Mouse (Mus musculus): Measurements from ENCODE around the gene Stip1. TPM values are rescaled to one million over a fixed set of nuclear protein-coding genes. Genes with fewer than 3 reads are reported as not detected.
"Not testable (repeated sequence)": the region's sequence is repeated elsewhere in the genome, so short reads cannot be mapped to it uniquely, and the experiment has no call there.

Gene Stip1
- polyA plus RNA-seq, 1 experiment from 2014 or later = 255 TPM

GRCm38 (mm10) chr19:7056248-7057087 is 16.7 kb upstream of the Stip1 start, which contains the start of gene Macrod1:
TSS of gene Macrod1 (plus strand) at chr19:7056810.
- ATAC-seq (ENCODE audit: insufficient read depth) = peak; percentile 73
- Histone ChIP-seq H3K36me3 (ENCODE audit: insufficient read depth) (no peaks in the 10 kb centered on the region), H3K4me3 (ENCODE audit: low read depth, low read length) (peak within 1 kb of the TSS; percentile 67), H3K27ac (ENCODE audit: low read depth) (peak within 1 kb of the TSS; percentile 24; the same call in 1 of the 2 replicates), H3K4me1 (ENCODE audit: insufficient read depth) (peaks cover 15% of the 10 kb centered on the region), H3K9ac (peak within 1 kb of the TSS; percentile 64), H3K4me2 (peak within 1 kb of the TSS; percentile 99), H3K9me3 (ENCODE audit: low read depth, low read length) (no peaks in the 10 kb centered on the region), H3K27me3 (ENCODE audit: insufficient read depth, low read length) (no peaks in the 10 kb centered on the region)
- peak; percentile 77 for DNase-seq
- WGBS = under 1% methylated on average over 68 of the region's 72 CpGs
- TF ChIP-seq CTCF (IDR thresholded peaks at IDR 0.05; ENCODE audit: low read depth) = no peak; the same call in 1 of the 2 replicates

- ATAC-seq (ENCODE audit: insufficient read depth) = no peak
- Histone ChIP-seq H3K36me3 (ENCODE audit: insufficient read depth) (no peaks in the 10 kb centered on the region), H3K4me1 (ENCODE audit: insufficient read depth) (peaks cover 15% of the 10 kb centered on the region), H3K9ac (no peak overlapping the region), H3K27ac (ENCODE audit: low read depth) (no peak overlapping the region), H3K27me3 (ENCODE audit: insufficient read depth, low read length) (no peaks in the 10 kb centered on the region), H3K4me3 (ENCODE audit: low read depth, low read length) (no peak overlapping the region), H3K4me2 (no peak overlapping the region), H3K9me3 (ENCODE audit: low read depth, low read length) (no peaks in the 10 kb centered on the region)
- DNase-seq = peak; percentile 58
- peak; percentile 17; the same call in 1 of the 2 replicates for TF ChIP-seq CTCF (IDR thresholded peaks at IDR 0.05; ENCODE audit: low read depth)
- 33% methylated on average over 3 of the region's 3 CpGs for WGBS
Measured at GRCm38 (mm10) chr19:7055173-7055572, 15.4 kb upstream of the Stip1 start.

GRCm38 (mm10) chr19:7054772-7055171 is 15.0 kb upstream of the Stip1 start:
- peak; percentile 85 for DNase-seq
- 45% methylated on average over 10 of the region's 10 CpGs for WGBS
- Histone ChIP-seq H3K9me3 (ENCODE audit: low read depth, low read length) (no peaks in the 10 kb centered on the region), H3K4me3 (ENCODE audit: low read depth, low read length) (no peak overlapping the region), H3K36me3 (ENCODE audit: insufficient read depth) (no peaks in the 10 kb centered on the region), H3K9ac (no peak overlapping the region), H3K4me2 (no peak overlapping the region), H3K4me1 (ENCODE audit: insufficient read depth) (peaks cover 15% of the 10 kb centered on the region), H3K27ac (ENCODE audit: low read depth) (no peak overlapping the region), H3K27me3 (ENCODE audit: insufficient read depth, low read length) (no peaks in the 10 kb centered on the region)
- TF ChIP-seq CTCF (IDR thresholded peaks at IDR 0.05; ENCODE audit: low read depth) = no peak
- ATAC-seq (ENCODE audit: insufficient read depth) = no peak

GRCm38 (mm10) chr19:7053382-7053781 is 13.6 kb upstream of the Stip1 start:
- not testable (repeated sequence) for H3K27me3 ChIP-seq (ENCODE audit: insufficient read depth, low read length); ATAC-seq (ENCODE audit: insufficient read depth)

GRCm38 (mm10) chr19:7044706-7045105 is 4.9 kb upstream of the Stip1 start:
- H3K9ac ChIP-seq = no peak overlapping the region
- H3K27ac ChIP-seq (ENCODE audit: low read depth) = no peak overlapping the region
- H3K27me3 ChIP-seq (ENCODE audit: insufficient read depth, low read length) = no peaks in the 10 kb centered on the region
- no peak for TF ChIP-seq CTCF (IDR thresholded peaks at IDR 0.05; ENCODE audit: low read depth)
- H3K4me3 ChIP-seq (ENCODE audit: low read depth, low read length) = no peak overlapping the region
- 57% methylated on average over 4 of the region's 4 CpGs for WGBS
- H3K4me1 ChIP-seq (ENCODE audit: insufficient read depth) = peaks cover 3% of the 10 kb centered on the region; the same call in 1 of the 2 replicates
- H3K9me3 ChIP-seq (ENCODE audit: low read depth, low read length) = no peaks in the 10 kb centered on the region
- no peaks in the 10 kb centered on the region for H3K36me3 ChIP-seq (ENCODE audit: insufficient read depth)
- DNase-seq (no peak), ATAC-seq (ENCODE audit: insufficient read depth) (no peak)
- no peak overlapping the region for H3K4me2 ChIP-seq

More at GRCm38 (mm10) chr19:7053382-7053781, 13.6 kb upstream of the Stip1 start:
- peaks cover 15% of the 10 kb centered on the region for H3K4me1 ChIP-seq (ENCODE audit: insufficient read depth)
- not testable (repeated sequence) for DNase-seq; H3K4me3 ChIP-seq (ENCODE audit: low read depth, low read length); H3K36me3 ChIP-seq (ENCODE audit: insufficient read depth); H3K27ac ChIP-seq (ENCODE audit: low read depth); H3K4me2 ChIP-seq; H3K9me3 ChIP-seq (ENCODE audit: low read depth, low read length); H3K9ac ChIP-seq
- WGBS = 82% methylated on average over 4 of the region's 4 CpGs

- Histone ChIP-seq H3K4me3 (ENCODE audit: low read depth, low read length) (no peak overlapping the region), H3K9me3 (ENCODE audit: low read depth, low read length) (no peaks in the 10 kb centered on the region), H3K4me2 (no peak overlapping the region), H3K27me3 (ENCODE audit: insufficient read depth, low read length) (no peaks in the 10 kb centered on the region), H3K4me1 (ENCODE audit: insufficient read depth) (peaks cover 3% of the 10 kb centered on the region; the same call in 1 of the 2 replicates), H3K36me3 (ENCODE audit: insufficient read depth) (no peaks in the 10 kb centered on the region), H3K27ac (ENCODE audit: low read depth) (no peak overlapping the region), H3K9ac (no peak overlapping the region)
- no peak for TF ChIP-seq CTCF (IDR thresholded peaks at IDR 0.05; ENCODE audit: low read depth)
- 63% methylated on average over 4 of the region's 4 CpGs for WGBS
- ATAC-seq (ENCODE audit: insufficient read depth) (no peak), DNase-seq (no peak)
Measured at GRCm38 (mm10) chr19:7044279-7044678, 4.5 kb upstream of the Stip1 start.

- H3K4me3 ChIP-seq (ENCODE audit: low read depth, low read length) = peak overlapping the region; percentile 55; the same call in 1 of the 2 replicates
- no peak for DNase-seq
- no peak overlapping the region for H3K9ac ChIP-seq
- H3K9me3 ChIP-seq (ENCODE audit: low read depth, low read length) = no peaks in the 10 kb centered on the region
- no peaks in the 10 kb centered on the region for H3K27me3 ChIP-seq (ENCODE audit: insufficient read depth, low read length)
- ATAC-seq (ENCODE audit: insufficient read depth) = no peak
- 92% methylated on average over 2 of the region's 2 CpGs for WGBS
- peak overlapping the region; percentile 84 for H3K4me2 ChIP-seq
- TF ChIP-seq CTCF (IDR thresholded peaks at IDR 0.05; ENCODE audit: low read depth) = no peak
- H3K27ac ChIP-seq (ENCODE audit: low read depth) = no peak overlapping the region; the same call in 1 of the 2 replicates
- peaks cover 10% of the 10 kb centered on the region for H3K36me3 ChIP-seq (ENCODE audit: insufficient read depth)
- peaks cover 21% of the 10 kb centered on the region for H3K4me1 ChIP-seq (ENCODE audit: insufficient read depth)
Measured at GRCm38 (mm10) chr19:7041171-7041570, 1.4 kb upstream of the Stip1 start.
